ENCODE assay signal across 1 mouse cellular context in the genomic region with DNA sequence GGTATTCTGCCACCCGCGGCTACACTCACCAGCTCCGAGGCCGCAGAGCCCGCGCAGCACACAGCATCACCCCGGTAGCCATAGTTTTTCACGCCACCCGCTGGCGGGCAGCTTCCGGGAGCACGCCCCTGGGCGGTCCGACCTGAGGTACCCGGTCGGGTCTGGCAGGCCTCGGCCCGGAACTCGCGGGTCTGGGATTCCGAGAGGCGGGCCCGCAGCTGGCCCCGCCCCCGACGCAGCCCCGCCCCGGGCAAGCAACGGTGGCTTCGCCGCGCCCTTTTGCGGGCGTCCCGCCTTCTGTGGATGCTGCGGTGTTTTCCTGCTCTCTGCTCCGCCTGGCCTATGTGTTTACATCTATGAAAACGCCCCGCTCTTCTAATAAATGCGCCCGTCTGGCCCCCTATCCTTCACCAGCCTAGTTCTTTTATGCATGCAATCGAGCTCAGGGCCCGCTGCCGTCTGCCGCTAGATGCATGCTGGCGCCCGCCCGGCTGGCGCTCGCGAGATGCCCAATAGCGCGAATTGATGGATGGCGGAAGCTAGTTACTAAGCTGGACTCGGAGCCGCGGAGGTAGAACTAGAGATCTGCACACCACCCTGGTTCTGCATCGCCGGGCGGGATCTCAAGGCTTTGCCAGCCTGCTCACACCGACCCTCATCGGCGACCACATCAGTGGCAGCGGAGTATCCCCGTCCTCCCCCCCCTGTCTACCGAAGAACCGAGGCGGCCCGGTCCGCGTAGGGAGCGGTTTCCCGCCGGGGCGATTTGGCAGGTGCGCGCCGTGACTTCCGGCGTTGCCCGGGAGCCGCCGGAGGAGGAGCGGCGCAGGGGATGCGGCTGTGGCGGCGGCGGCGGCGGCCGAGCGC.
TF ChIP-seq lines count a peak whose summit lies in the region.

A gene (minus strand): TSS at position 421 of the 867 bp plus-strand sequence.
A gene (plus strand): TSS at position 596 of the 867 bp plus-strand sequence.

TF ChIP-seq in MEL, 35 proteins besides CTCF, POLR2A, EP300 and RAD21 (continued from another document):
- TF ChIP-seq GABPA (IDR thresholded peaks at IDR 0.05; ENCODE audit: low read depth, low read length): no peak
- no peak for TF ChIP-seq MAFK (IDR thresholded peaks at IDR 0.05; ENCODE audit: borderline replicate concordance, low read depth, low read length)
- peak; percentile 85; the same call in 1 of the 2 replicates for TF ChIP-seq UBTF (IDR thresholded peaks at IDR 0.05; ENCODE audit: borderline replicate concordance, insufficient read depth, low read depth, low read length)
- no peak for TF ChIP-seq RCOR1 (IDR thresholded peaks at IDR 0.05; ENCODE audit: low read depth, low read length)
- TF ChIP-seq TAL1 (IDR thresholded peaks at IDR 0.05; ENCODE audit: low read length): no peak
- TF ChIP-seq POLR2AphosphoS5 (IDR thresholded peaks at IDR 0.05; ENCODE audit: borderline replicate concordance, low read depth, low read length): no peak
- peak; percentile 59; the same call in 1 of the 2 replicates for TF ChIP-seq MXI1 (IDR thresholded peaks at IDR 0.05; ENCODE audit: low read depth, low read length)
- TF ChIP-seq SMC3 (IDR thresholded peaks at IDR 0.05; ENCODE audit: low read depth, low read length): no peak
- TF ChIP-seq ZC3H11A (IDR thresholded peaks at IDR 0.05; ENCODE audit: low read depth, low read length): no peak
- TF ChIP-seq MEF2A (IDR thresholded peaks at IDR 0.05; ENCODE audit: extremely low read depth, insufficient replicate concordance, low read depth, low read length, poor library complexity, severe bottlenecking): no peak
- peak; percentile 93 for TF ChIP-seq ELF1 (IDR thresholded peaks at IDR 0.05; ENCODE audit: low read depth, low read length)
- peak; percentile 46; the same call in 1 of the 2 replicates for TF ChIP-seq MYC (IDR thresholded peaks at IDR 0.05; ENCODE audit: low read depth, low read length)
